Mouse (Mus musculus): ENCODE data around the gene Akap6. TPM values are rescaled to one million over a fixed set of nuclear protein-coding genes. Genes with fewer than 3 reads are reported as not detected.

Akap6 gene
- polyA plus RNA-seq, 1 experiment from 2014 or later, result 27.2 TPM

DNA sequence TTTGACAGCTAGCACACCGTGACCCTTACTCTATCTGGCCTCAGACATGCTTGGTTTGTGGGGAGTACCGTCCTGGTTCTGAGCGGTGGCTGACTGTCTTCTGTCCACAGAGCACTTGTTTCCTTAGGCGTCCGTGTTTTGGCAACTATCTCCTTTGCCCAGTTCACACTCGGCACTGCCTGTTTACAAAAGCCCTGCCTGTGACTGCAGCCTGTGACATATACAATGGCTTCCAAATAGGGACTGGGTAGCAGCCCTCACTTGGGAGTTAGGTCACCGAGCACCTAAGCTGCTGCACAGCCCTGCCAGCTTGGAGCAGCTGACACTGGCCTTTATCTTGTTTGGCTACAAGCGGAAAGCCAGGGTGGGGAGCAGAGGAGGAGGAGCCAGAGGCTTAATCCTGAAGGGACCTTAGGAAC, 91.2 kb downstream of the Akap6 start:
- Histone ChIP-seq H3K4me2 (0 out of 2 replicates have a peak overlapping the region, but pooled peaks have one; percentile 10), H3K36me3 (no peaks in the 10 kb centered on the region; the same call in 1 of the 2 replicates), H3K27ac (replicated peaks) (peak overlapping the region; percentile 54), H3K9ac (peak overlapping the region; percentile 13), H3K4me1 (replicated peaks) (peaks cover 61% of the 10 kb centered on the region), H3K27me3 (no peaks in the 10 kb centered on the region), H3K9me3 (no peaks in the 10 kb centered on the region), H3K4me3 (no peak overlapping the region)
- 24% methylated on average over 8 of the region's 8 CpGs for WGBS
- 0 out of 2 replicates have a peak, but pooled peaks have one; percentile 55 for ATAC-seq (ENCODE audit: low read depth)

DNA sequence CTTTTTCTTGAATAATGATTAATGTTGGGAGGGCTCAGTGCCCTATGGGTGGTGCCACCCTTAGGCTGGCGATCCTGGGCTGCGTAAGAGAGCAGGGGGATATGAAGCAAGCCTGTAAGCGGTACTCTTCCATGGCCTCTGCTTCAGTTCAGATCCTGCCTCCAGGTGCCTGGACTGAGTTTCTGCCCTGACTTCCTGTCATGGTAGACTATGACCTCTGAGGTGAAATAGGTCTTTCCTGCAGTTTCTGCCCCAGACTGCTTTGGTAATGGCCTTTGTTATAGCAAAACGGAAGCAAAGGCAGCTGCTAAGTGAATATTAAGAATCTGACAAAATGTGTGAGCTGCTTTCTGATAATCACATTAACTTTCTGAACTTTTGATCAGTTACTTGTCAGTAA, 94.9 kb downstream of the Akap6 start:
- H3K4me3 ChIP-seq, result no peak overlapping the region
- ATAC-seq (ENCODE audit: low read depth), result no peak
- H3K27me3 ChIP-seq, result no peaks in the 10 kb centered on the region
- peaks cover 19% of the 10 kb centered on the region for H3K36me3 ChIP-seq
- H3K9ac ChIP-seq, result no peak overlapping the region
- peaks cover 52% of the 10 kb centered on the region for H3K4me1 ChIP-seq (replicated peaks)
- 88% methylated on average over 4 of the region's 4 CpGs for WGBS
- no peak overlapping the region for H3K4me2 ChIP-seq
- no peak overlapping the region for H3K27ac ChIP-seq (replicated peaks)
- H3K9me3 ChIP-seq, result no peaks in the 10 kb centered on the region

DNA sequence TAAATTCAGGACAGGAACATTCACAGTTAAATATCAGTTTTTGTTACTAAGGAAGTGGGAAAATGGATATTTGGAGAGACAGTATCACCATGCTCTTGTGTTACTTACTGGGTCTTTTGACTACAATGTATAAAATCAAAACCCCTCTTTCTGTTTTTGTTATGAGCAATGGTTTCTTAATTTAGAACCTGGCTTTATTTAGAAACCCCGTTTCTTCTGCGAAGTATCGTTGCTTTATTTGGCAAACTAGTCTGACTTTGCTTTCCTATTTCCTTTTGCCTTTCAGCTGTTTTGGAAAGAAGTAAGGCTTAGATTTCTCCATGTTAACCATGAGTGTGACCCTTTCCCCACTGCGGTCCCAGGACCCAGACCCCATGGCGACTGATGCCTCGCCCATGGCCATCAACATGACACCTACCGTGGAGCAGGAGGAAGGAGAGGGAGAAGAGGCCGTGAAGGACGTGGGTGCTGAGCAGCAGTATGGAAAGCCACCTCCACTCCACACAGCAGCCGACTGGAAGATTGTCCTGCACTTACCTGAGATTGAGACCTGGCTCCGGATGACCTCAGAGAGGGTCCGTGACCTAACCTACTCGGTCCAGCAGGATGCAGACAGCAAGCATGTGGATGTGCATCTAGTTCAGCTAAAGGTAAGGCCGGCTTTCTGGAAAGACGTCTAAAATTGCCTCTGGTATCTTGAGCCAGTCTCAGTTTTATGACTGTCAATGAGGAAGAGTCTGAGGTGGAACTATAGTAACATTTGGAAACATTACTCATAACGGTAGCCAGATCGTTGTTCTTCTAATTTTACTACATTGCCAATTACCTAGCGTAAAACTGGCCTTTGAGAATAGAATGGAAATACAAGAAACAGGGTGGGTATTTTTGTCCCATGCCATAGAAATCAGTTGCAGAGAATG, 96.6 kb downstream of the Akap6 start:
- Histone ChIP-seq H3K4me3 (no peak overlapping the region), H3K9me3 (no peaks in the 10 kb centered on the region), H3K27me3 (no peaks in the 10 kb centered on the region), H3K4me1 (replicated peaks) (peaks cover 35% of the 10 kb centered on the region), H3K4me2 (no peak overlapping the region), H3K9ac (no peak overlapping the region), H3K36me3 (peaks cover 33% of the 10 kb centered on the region), H3K27ac (replicated peaks) (no peak overlapping the region)
- 85% methylated on average over 18 of the region's 18 CpGs for WGBS
- no peak for ATAC-seq (ENCODE audit: low read depth)

DNA sequence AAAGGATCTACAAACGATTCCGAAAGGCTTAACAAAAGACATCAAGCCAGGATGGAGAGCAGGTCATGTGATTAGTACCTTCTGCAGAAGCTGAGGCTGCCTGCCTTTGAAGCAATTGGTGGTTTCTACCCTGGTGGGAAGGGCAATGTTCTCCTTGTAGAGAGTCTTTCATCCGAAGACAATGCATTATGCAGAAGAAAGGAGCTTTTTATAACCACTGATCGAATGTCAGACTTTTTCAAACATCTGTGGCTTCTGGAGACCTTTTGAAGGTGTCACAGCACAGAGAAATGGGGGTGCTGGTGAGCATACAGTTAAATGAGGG, 97.2 kb downstream of the Akap6 start:
- Histone ChIP-seq H3K4me2 (no peak overlapping the region), H3K27ac (replicated peaks) (no peak overlapping the region), H3K9me3 (no peaks in the 10 kb centered on the region), H3K9ac (no peak overlapping the region), H3K36me3 (peaks cover 35% of the 10 kb centered on the region), H3K27me3 (no peaks in the 10 kb centered on the region), H3K4me1 (replicated peaks) (peaks cover 29% of the 10 kb centered on the region), H3K4me3 (no peak overlapping the region)
- 32% methylated on average over 4 of the region's 4 CpGs for WGBS
- no peak for ATAC-seq (ENCODE audit: low read depth)

DNA sequence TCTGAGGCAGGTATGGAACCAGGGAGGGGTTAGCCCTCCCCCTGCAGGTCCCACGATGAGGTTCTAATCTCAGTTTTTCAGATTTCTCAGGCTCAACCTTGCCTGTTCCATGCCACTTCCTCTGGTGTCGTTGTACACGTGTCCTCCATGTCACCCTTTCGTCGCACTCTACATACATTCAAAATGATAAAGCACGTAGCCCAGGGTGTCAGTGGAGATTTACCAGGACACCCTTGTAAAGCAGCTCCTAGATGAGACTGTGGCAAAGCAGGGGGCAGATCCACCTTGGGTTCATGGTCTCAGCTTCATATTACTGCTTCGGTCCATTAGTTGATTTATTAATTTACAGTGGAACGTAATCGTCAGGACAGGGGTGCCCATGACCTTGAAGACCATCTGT, 100.5 kb downstream of the Akap6 start:
- no peaks in the 10 kb centered on the region for H3K27me3 ChIP-seq
- WGBS, result 87% methylated on average over 9 of the region's 9 CpGs
- H3K4me3 ChIP-seq, result no peak overlapping the region
- no peak overlapping the region for H3K9ac ChIP-seq
- peaks cover 12% of the 10 kb centered on the region; the same call in 1 of the 2 replicates for H3K4me1 ChIP-seq (replicated peaks)
- H3K4me2 ChIP-seq, result no peak overlapping the region
- ATAC-seq (ENCODE audit: low read depth), result no peak
- peaks cover 43% of the 10 kb centered on the region for H3K36me3 ChIP-seq
- no peak overlapping the region for H3K27ac ChIP-seq (replicated peaks)
- H3K9me3 ChIP-seq, result no peaks in the 10 kb centered on the region

DNA sequence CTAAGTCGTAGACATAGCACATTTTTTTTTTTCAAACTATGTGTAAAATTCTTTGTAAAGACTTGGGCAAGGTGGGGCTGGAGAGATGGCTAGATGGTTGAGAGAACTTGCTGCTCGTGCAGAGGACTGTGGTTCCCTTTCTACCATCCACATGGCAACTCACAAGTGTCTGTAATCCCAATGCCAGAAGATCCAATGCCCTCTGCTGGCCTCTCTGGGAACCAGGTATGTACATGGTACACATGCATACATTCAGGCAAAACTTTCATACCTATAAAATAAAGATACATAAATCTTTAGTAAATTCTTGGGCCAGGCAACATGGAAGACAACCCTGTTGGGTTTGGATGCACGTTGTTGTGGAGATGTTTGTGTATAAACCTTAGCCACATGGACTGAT, 107.1 kb downstream of the Akap6 start:
- Histone ChIP-seq H3K27ac (replicated peaks) (no peak overlapping the region), H3K27me3 (no peaks in the 10 kb centered on the region), H3K4me3 (no peak overlapping the region), H3K36me3 (peaks cover 41% of the 10 kb centered on the region), H3K9ac (no peak overlapping the region), H3K9me3 (no peaks in the 10 kb centered on the region), H3K4me1 (replicated peaks) (no peaks in the 10 kb centered on the region), H3K4me2 (no peak overlapping the region)
- 72% methylated on average over 3 of the region's 3 CpGs for WGBS
- no peak for ATAC-seq (ENCODE audit: low read depth)

DNA sequence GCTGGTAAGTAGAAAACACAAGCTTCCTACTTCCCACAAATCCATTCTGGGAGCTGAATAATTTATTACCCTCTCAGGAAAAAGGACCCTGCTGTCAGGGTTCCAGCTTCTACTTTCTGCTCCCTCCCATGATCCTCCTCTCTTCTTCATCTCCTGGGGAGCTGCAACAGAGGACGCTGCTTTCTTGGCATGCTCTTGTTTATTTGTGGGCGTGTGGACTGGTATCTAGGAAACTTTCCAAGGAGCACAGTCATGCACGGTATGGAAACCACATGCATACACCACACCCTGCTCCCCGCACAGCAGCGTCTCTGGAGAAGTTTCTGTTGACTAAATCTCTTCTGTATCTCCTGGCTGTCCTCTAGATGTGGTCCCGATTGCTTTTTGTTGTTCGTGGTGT, 119.4 kb downstream of the Akap6 start:
- Histone ChIP-seq H3K27ac (replicated peaks) (peak overlapping the region; percentile 62; the same call in 1 of the 2 replicates), H3K9ac (no peak overlapping the region), H3K27me3 (no peaks in the 10 kb centered on the region), H3K9me3 (no peaks in the 10 kb centered on the region), H3K4me3 (no peak overlapping the region), H3K36me3 (peaks cover 16% of the 10 kb centered on the region), H3K4me1 (replicated peaks) (peaks cover 25% of the 10 kb centered on the region), H3K4me2 (no peak overlapping the region)
- ATAC-seq (ENCODE audit: low read depth), result peak; percentile 82; the same call in 1 of the 2 replicates
- WGBS, result 56% methylated on average over 7 of the region's 7 CpGs

DNA sequence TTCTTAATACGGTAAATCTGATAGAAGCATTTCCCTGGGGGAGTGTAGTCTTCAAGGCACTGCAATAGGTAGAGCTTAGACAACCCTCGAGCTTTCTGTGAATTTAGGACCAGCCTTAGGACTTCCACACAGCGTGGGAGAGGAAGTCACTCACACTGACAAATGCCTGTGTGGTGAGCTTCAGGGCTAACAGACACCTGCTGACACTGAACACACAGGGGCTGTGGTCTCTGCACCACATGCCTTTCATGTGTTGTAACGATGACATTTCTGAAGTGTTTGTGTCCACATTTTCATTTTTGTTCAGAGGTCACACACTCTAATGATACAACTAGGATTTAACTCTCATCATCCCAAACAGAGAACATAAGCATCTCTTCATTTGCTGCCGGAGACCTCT, 125.6 kb downstream of the Akap6 start:
- H3K27me3 ChIP-seq, result no peaks in the 10 kb centered on the region
- no peak overlapping the region for H3K4me3 ChIP-seq
- no peaks in the 10 kb centered on the region for H3K9me3 ChIP-seq
- H3K4me2 ChIP-seq, result no peak overlapping the region
- peaks cover 18% of the 10 kb centered on the region for H3K36me3 ChIP-seq
- no peak for ATAC-seq (ENCODE audit: low read depth)
- 86% methylated on average over 5 of the region's 5 CpGs for WGBS
- no peak overlapping the region for H3K9ac ChIP-seq
- no peaks in the 10 kb centered on the region; the same call in 1 of the 2 replicates for H3K4me1 ChIP-seq (replicated peaks)
- no peak overlapping the region for H3K27ac ChIP-seq (replicated peaks)

DNA sequence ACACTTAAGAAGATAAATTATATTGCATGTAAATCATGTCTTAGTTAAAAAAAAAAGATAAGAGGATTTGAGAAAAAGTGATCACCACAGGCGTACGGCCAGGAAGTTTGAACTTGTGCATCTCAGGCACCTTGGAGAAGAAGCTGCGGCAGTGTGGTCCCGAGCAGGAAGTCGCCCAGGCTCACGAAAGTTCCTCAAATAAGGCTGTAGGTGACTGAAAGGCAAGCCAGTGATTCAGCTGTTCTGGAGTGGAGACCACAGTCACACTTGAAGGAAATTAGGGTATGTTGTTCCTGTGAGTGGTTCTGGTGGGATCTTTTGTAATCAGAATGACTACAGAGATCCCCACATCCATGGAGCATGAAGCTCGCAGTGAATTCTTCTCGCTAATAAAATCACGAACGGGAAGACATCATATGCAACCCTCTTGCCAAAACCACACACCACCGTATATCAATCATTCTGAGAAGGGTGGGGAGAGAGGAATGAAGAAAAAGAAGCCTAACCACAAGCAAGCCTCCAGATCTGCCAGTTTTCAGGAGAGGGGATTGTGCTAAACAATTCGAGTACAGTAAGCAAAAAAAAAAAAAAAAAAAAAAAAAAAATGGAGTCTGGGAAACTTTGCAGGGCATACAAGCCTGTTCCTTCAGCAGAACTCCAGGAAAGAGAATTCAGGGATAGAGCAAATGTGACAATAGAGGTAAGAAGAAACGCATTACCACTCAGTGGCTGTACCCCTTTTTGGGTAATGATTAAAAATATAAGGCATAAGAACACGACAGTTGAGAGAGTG, 130.0 kb downstream of the Akap6 start:
- H3K36me3 ChIP-seq, result peaks cover 5% of the 10 kb centered on the region; the same call in 1 of the 2 replicates
- WGBS, result 80% methylated on average over 14 of the region's 14 CpGs
- no peak for ATAC-seq (ENCODE audit: low read depth)
- H3K9ac ChIP-seq, result no peak overlapping the region
- H3K4me3 ChIP-seq, result no peak overlapping the region
- no peaks in the 10 kb centered on the region for H3K9me3 ChIP-seq
- H3K27ac ChIP-seq (replicated peaks), result no peak overlapping the region
- peaks cover 19% of the 10 kb centered on the region for H3K4me1 ChIP-seq (replicated peaks)
- H3K27me3 ChIP-seq, result no peaks in the 10 kb centered on the region
- no peak overlapping the region for H3K4me2 ChIP-seq

DNA sequence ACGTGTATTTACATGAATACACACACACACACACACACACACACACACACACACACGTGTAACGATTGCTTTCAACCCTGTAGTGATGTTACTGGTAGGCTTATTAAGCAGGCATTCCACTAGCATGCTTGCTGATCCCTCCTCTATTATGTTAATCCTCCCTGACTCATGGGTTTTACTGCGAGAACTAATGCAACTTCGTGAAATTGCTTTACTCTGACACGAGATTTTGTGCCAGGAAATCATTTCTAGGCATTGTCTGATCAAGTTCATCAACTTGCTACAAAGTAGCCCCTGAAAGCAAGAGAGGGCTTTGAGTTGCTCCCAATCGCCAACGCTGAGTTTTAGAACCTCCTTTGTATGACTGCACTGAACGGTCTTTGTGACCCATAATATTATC, 132.6 kb downstream of the Akap6 start:
- 46% methylated on average over 9 of the region's 9 CpGs for WGBS
- H3K36me3 ChIP-seq, result peaks cover 5% of the 10 kb centered on the region; the same call in 1 of the 2 replicates
- H3K4me1 ChIP-seq (replicated peaks), result peaks cover 45% of the 10 kb centered on the region
- H3K27ac ChIP-seq (replicated peaks), result 0 out of 2 replicates have a peak overlapping the region, but pooled peaks have one; percentile 57
- no peaks in the 10 kb centered on the region for H3K27me3 ChIP-seq
- H3K4me2 ChIP-seq, result no peak overlapping the region
- no peak overlapping the region for H3K9ac ChIP-seq
- ATAC-seq (ENCODE audit: low read depth), result no peak
- H3K9me3 ChIP-seq, result no peaks in the 10 kb centered on the region
- H3K4me3 ChIP-seq, result no peak overlapping the region

DNA sequence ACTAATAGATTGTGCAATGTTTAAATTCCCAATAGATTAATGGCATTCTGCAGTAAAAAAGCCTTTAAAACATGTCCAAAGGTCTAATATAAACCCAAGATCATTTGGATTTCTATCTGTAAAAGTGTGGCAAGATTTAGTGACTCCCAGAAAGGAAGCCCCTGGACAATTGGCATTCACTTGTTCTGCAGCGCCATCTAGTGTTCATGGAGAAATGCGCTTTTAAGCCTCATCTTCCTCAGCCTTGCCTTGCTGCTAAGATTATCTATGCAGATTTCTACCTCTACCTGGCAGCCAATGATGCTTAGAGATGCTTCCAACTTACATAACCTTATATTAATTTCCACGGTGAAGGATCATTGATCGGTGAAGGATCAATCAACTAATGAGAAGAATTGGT, 133.0 kb downstream of the Akap6 start:
- Histone ChIP-seq H3K4me1 (replicated peaks) (peaks cover 49% of the 10 kb centered on the region), H3K4me3 (no peak overlapping the region), H3K27ac (replicated peaks) (no peak overlapping the region), H3K4me2 (no peak overlapping the region), H3K27me3 (no peaks in the 10 kb centered on the region), H3K9me3 (no peaks in the 10 kb centered on the region), H3K36me3 (peaks cover 5% of the 10 kb centered on the region; the same call in 1 of the 2 replicates), H3K9ac (no peak overlapping the region)
- 5% methylated on average over 4 of the region's 4 CpGs for WGBS
- ATAC-seq (ENCODE audit: low read depth), result no peak

DNA sequence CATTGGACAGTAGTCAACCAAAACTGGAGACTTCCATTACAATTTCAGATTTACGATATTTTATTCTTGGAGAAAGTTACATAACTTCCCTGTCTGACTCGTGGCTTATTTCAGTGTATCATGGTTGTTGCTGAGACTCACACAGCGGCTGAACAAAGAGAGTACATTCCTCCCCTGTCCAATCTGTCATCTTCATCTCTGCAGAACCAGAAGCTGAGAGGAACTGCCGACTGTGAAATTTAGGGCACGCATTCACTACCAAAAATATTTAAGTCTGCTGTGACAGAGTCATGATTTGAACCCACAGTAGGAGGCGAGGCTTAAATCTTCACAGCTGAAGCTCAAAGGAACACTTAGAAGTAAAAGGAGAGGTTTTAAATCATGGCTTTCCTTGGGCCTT, 134.0 kb downstream of the Akap6 start:
- no peaks in the 10 kb centered on the region for H3K27me3 ChIP-seq
- H3K4me2 ChIP-seq, result no peak overlapping the region
- H3K4me1 ChIP-seq (replicated peaks), result peaks cover 49% of the 10 kb centered on the region
- ATAC-seq (ENCODE audit: low read depth), result no peak
- no peak overlapping the region for H3K27ac ChIP-seq (replicated peaks)
- no peak overlapping the region for H3K4me3 ChIP-seq
- peaks cover 5% of the 10 kb centered on the region; the same call in 1 of the 2 replicates for H3K36me3 ChIP-seq
- H3K9me3 ChIP-seq, result no peaks in the 10 kb centered on the region
- H3K9ac ChIP-seq, result no peak overlapping the region
- 52% methylated on average over 6 of the region's 6 CpGs for WGBS
